Mouse (Mus musculus) bone marrow, adult 2 months (tissue): ENCODE results near the gene Tpx2.

Source experiments
- CTCF ChIP-seq: fragments of 200-500 bp; IDR thresholded peaks from 2 replicates; pipeline ENCODE4 v1.5.1; 2011; ENCODE audit warnings: low read length, control low read depth; ENCODE audit not compliant: control insufficient read depth, insufficient read depth
- POLR2A ChIP-seq: fragments of 200-500 bp; IDR thresholded peaks from 2 replicates; pipeline ENCODE4 v1.6.1; 2011; ENCODE audit warnings: low read depth, mild to moderate bottlenecking, control low read depth, low read length, borderline replicate concordance; ENCODE audit not compliant: control insufficient read depth

DNA sequence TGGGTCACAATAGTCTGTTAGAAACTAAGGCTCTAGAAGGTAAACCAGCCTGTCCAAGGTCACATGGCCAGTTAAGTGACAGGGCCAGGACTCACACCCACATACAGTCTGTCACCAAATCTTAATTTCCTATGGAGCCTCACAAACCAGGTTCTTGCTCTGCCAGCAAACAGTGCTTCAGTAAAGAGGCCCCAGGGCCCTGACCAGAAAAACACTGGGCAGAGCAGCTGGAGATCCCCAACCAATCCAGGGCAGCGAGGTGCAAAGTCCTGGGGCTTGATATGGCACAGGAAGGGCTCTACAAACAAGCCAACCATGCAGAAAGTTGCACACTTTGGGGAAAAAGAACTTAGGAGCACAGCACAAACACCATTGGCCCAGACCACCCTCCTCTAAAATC lies 19.2 kb upstream of the Tpx2 start:
- TF ChIP-seq POLR2A (no peak), CTCF (no peak)
